Mouse (Mus musculus) bone marrow macrophage, adult 2 months (primary cell): ENCODE measurements around the gene Lrrc8c. TPM values are rescaled to one million over a fixed set of nuclear protein-coding genes. Genes with fewer than 3 reads are reported as not detected.

Experiments used
- H3K27ac ChIP-seq: 2 replicates; pipeline ENCODE4 v1.5.1; 2012; ENCODE audit warnings: low read depth, low read length; ENCODE audit not compliant: insufficient read depth
- H3K4me1 ChIP-seq: 2 replicates; pipeline ENCODE4 v1.6.1; 2012; ENCODE audit warnings: low read length; ENCODE audit not compliant: control insufficient read depth, insufficient read depth
- H3K4me3 ChIP-seq: 2 replicates; pipeline ENCODE4 v1.5.1; 2012; ENCODE audit warnings: mild to moderate bottlenecking, low read length, moderate library complexity; ENCODE audit not compliant: insufficient read depth
- CTCF ChIP-seq: IDR thresholded peaks from 2 replicates; pipeline ENCODE4 v1.5.1; 2012; ENCODE audit warnings: low read depth, mild to moderate bottlenecking, low read length, moderate library complexity
- POLR2A ChIP-seq: IDR thresholded peaks from 2 replicates; pipeline ENCODE4 v1.6.1; 2012; ENCODE audit warnings: mild to moderate bottlenecking, low read depth, low read length, borderline replicate concordance
- polyA plus RNA-seq: library from polyadenylated mRNA; stranded (reverse); fragments of >200 nt; gene quantifications from 2 replicates; pipeline ENCODE4 v1.2.4, GENCODE M21; 2012; ENCODE audit not compliant: missing spikeins, insufficient read depth, insufficient read length

Gene Lrrc8c
- polyA plus RNA-seq, 1 experiment, result 12.1 TPM

GRCm38 (mm10) chr5:105614682-105615434 is 95.7 kb downstream of the Lrrc8c start:
- Histone ChIP-seq H3K4me3 (no peak overlapping the region), H3K4me1 (peaks cover 5% of the 10 kb centered on the region; the same call in 1 of the 2 replicates), H3K27ac (no peak overlapping the region)
- TF ChIP-seq CTCF (no peak), POLR2A (no peak)

GRCm38 (mm10) chr5:105615871-105616454 is 96.8 kb downstream of the Lrrc8c start:
- TF ChIP-seq POLR2A (no peak), CTCF (no peak)
- Histone ChIP-seq H3K27ac (no peak overlapping the region), H3K4me3 (no peak overlapping the region), H3K4me1 (peaks cover 11% of the 10 kb centered on the region)

- peaks cover 12% of the 10 kb centered on the region for H3K4me1 ChIP-seq
- TF ChIP-seq CTCF (no peak), POLR2A (no peak)
- no peak overlapping the region for H3K4me3 ChIP-seq
- H3K27ac ChIP-seq, result no peak overlapping the region
Observed at GRCm38 (mm10) chr5:105616538-105616937, 97.3 kb downstream of the Lrrc8c start.

GRCm38 (mm10) chr5:105618510-105618909 is 99.3 kb downstream of the Lrrc8c start:
- H3K4me1 ChIP-seq, result peaks cover 27% of the 10 kb centered on the region
- no peak overlapping the region for H3K4me3 ChIP-seq
- H3K27ac ChIP-seq, result no peak overlapping the region
- no peak for TF ChIP-seq POLR2A
- no peak for TF ChIP-seq CTCF

- H3K4me3 ChIP-seq, result no peak overlapping the region
- no peak overlapping the region for H3K27ac ChIP-seq
- no peak for TF ChIP-seq POLR2A
- peaks cover 28% of the 10 kb centered on the region for H3K4me1 ChIP-seq
Observed at GRCm38 (mm10) chr5:105619666-105620065, 100.5 kb downstream of the Lrrc8c start.

- TF ChIP-seq CTCF (no peak), POLR2A (no peak)
- no peak overlapping the region for H3K27ac ChIP-seq
- peaks cover 31% of the 10 kb centered on the region for H3K4me1 ChIP-seq
- no peak overlapping the region for H3K4me3 ChIP-seq
Observed at GRCm38 (mm10) chr5:105620505-105621116, 101.4 kb downstream of the Lrrc8c start.

GRCm38 (mm10) chr5:105623074-105623713 is 104.0 kb downstream of the Lrrc8c start:
- Histone ChIP-seq H3K4me1 (peaks cover 40% of the 10 kb centered on the region), H3K27ac (no peak overlapping the region), H3K4me3 (no peak overlapping the region)
- TF ChIP-seq POLR2A, result no peak
- no peak for TF ChIP-seq CTCF

GRCm38 (mm10) chr5:105624257-105624656 is 105.1 kb downstream of the Lrrc8c start:
- peaks cover 40% of the 10 kb centered on the region for H3K4me1 ChIP-seq

GRCm38 (mm10) chr5:105625504-105626150 is 106.4 kb downstream of the Lrrc8c start:
- TF ChIP-seq CTCF (no peak), POLR2A (no peak)
- no peak overlapping the region for H3K27ac ChIP-seq
- H3K4me3 ChIP-seq, result 0 out of 2 replicates have a peak overlapping the region, but pooled peaks have one; percentile 3
- peaks cover 37% of the 10 kb centered on the region for H3K4me1 ChIP-seq

More at GRCm38 (mm10) chr5:105624257-105624656, 105.1 kb downstream of the Lrrc8c start:
- Histone ChIP-seq H3K27ac (no peak overlapping the region), H3K4me3 (no peak overlapping the region)
- no peak for TF ChIP-seq POLR2A
- no peak for TF ChIP-seq CTCF

GRCm38 (mm10) chr5:105626355-105626754 is 107.2 kb downstream of the Lrrc8c start:
- no peak overlapping the region for H3K4me3 ChIP-seq
- H3K4me1 ChIP-seq, result peaks cover 34% of the 10 kb centered on the region
- TF ChIP-seq POLR2A (no peak), CTCF (no peak)
- peak overlapping the region; percentile 7; the same call in 1 of the 2 replicates for H3K27ac ChIP-seq
